Mouse (Mus musculus): ENCODE results near the gene Bmf.
"Not testable (repeated sequence)": the region's sequence is repeated elsewhere in the genome, so short reads cannot be mapped to it uniquely, and the experiment has no call there.

The Bmf gene

DNA sequence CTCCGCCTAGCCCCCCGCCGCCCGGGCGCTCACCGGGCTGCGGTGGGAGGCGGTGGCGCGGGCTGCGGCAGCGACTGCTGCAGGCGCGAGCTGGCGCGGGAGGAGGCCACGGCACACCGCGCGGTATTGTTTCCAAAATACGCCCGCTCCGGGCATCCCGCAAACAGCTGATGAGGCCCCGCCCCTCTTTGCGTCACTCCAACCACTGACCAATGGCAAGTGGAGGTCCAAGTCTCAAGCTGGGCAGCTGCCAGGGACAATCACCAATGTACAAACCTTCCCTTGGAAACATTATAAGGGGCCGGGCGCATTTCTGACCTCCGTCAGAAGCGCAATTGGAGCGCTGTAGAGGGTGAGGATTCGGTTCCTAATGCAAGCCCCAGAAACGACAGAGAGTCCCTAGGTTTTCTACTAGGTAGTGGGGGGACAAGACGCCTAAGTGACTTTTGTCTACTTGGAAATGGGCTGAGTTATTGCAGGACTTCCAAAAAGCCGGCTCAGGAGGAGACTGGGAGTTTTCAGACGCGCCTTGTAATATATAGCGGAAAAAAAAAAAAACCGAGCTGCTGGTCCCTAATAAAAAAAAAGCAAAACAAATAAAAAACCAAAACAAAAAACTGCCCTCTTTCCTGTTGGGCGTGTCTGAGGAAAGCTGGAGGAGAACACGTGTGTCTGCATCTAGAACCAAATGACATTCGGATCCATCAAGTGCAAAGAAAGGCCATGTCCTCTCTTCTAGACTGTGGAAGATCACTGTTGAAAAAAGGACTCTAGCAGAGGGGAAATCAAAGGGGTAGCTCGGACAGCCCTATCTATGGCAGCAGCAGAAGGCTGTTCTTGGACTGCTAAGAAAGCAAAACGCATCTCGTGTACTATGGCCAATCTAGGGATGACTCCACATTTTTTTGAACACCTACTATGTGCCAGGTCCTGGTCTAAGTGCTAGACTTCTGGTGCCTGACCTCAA, at the start of gene Bmf:
TSS of gene Bmf (minus strand) at position 181 of the 967 bp plus-strand sequence.
- peak; percentile 97 for DNase-seq (ENCODE audit: low spot score)

DNA sequence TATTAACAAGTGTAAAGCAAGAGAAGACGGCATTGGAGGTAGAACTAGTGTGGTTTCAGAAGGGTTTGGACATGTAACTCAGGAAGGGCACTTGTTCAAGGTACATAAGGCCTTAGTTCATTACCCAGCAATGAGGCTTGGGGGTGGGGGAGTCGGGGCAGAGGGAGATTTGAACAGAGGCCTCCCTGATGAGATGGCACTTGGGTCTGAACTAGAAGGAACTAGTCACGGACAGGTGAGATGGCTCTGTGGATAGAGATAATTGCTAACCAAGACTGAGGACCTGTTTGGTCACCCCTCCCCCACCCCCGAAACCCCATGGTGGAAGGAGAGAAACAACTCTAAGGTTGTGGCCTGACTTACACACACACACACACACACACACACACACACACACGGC, 49.6 kb upstream of the Bmf start:
- no peak for DNase-seq (ENCODE audit: low spot score)

- DNase-seq (ENCODE audit: low spot score): peak; percentile 49
Measured at GRCm38 (mm10) chr2:118597673-118598568, 48.4 kb upstream of the Bmf start, which contains the start of gene Bub1b. Bub1b (plus strand) TSS chr2:118598211.

GRCm38 (mm10) chr2:118591083-118591482, 41.6 kb upstream of the Bmf start:
- DNase-seq (ENCODE audit: low spot score): no peak

DNA sequence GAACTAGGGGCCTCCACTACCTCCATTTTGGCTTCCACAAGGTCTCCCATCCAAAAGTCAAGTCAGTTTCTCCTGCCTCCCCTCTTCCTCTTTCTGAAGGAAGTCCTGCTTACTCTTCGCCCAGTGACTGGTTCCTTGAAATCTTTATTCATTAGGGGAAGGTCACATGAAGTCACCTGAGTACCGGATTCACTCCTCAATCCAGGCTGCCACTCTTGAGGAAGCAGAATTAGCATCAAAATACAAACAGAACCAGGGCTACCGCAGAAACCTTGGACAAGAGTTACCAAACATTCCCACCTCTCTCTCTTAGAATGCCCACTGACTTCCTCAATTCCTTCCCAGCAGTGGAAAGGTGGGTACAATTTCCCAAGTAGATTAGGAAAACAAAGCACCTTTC, 38.2 kb upstream of the Bmf start:
- no peak for DNase-seq (ENCODE audit: low spot score)

- DNase-seq (ENCODE audit: low spot score): no peak
Measured at GRCm38 (mm10) chr2:118586013-118586412, 36.5 kb upstream of the Bmf start.

GRCm38 (mm10) chr2:118573135-118573534, 23.6 kb upstream of the Bmf start:
- no peak for DNase-seq (ENCODE audit: low spot score)

GRCm38 (mm10) chr2:118572183-118572836, 22.8 kb upstream of the Bmf start:
- DNase-seq (ENCODE audit: low spot score): no peak

DNA sequence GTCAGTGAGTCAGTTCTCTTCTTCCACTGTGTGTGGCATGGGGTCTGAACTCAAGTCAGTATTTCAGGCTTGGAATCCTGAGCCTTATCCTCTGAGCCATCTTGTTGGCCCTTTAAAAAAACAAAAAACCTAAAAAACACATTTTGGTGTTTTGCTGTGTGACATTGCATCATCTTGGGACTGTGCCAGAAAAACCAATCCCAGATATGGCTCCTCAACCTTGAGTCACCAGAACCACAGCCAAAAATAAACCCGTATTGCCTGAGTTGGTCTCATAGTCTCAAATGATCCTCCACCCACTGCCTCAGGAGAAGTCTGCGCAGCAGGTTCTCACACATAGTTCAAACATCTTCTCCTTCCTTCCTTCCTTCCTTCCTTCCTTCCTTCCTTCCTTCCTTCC, 21.5 kb upstream of the Bmf start:
- no peak for DNase-seq (ENCODE audit: low spot score)

DNA sequence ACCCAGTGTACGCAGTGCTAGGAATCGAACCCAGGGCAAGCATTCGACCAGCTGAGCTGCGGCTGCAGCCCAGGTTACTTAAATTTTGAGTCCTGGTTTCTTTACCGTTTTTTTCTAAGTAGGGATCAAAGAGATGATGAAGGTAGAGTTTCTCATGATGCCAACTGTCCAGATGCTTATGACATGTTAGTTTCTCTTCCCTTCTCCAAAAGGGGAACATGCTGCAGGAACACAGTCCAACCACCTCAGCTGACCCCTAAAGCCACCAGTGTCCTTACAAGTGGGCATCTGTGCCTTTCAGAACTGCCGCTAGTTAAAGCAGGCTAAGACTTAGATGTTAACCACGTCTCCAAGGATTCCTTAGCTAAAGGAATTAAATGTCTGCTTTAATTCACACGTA, 17.7 kb upstream of the Bmf start:
- DNase-seq (ENCODE audit: low spot score): no peak

GRCm38 (mm10) chr2:118562431-118562830, 12.9 kb upstream of the Bmf start:
- DNase-seq (ENCODE audit: low spot score): no peak

DNA sequence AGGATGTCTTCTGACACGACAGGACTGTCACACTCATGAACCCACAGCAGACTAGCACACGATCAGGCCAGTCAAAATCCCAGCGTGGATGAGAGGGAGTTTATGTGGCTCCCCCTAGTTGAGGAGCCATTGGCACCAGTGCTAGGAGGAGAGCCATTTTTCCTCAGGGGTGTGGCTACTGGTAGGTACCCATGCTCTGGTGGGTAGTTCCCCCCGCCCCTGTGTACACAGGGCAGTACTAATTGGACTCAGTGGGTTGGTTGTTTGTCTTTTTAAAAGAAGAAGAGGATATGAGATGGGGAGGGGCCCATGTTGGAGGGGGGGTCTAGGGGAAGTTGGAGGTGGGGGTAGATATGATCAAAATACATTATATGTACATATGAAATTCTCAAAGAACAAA, 12.5 kb upstream of the Bmf start:
- no peak for DNase-seq (ENCODE audit: low spot score)

- no peak for DNase-seq (ENCODE audit: low spot score)
Measured at GRCm38 (mm10) chr2:118558426-118558825, 8.9 kb upstream of the Bmf start.

- not testable (repeated sequence) for DNase-seq (ENCODE audit: low spot score)
Measured at GRCm38 (mm10) chr2:118554356-118554990, 5.0 kb upstream of the Bmf start.

DNA sequence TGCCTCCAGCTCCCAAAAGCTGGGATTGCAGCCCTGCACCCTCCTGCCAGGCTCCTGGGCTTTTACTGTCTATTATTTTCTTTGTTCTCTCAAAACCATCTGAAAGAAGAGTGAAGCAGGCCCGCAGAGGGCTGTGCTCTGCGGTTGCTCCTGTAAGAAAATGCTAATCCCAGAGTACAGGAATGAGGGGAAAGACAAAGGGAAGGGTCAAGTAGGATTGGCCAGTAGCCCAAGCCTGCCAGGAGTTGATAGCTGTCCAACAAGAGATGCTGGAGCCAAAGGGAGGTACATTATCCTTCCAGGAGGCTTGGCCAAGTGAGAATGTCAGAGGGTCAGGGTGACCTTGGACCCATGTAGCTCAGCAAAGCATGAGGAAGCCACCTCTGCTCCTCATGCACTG, 2.1 kb upstream of the Bmf start:
- no peak for DNase-seq (ENCODE audit: low spot score)

GRCm38 (mm10) chr2:118548421-118549221, 866 bp downstream of the Bmf start:
- no peak for DNase-seq (ENCODE audit: low spot score)

- no peak for DNase-seq (ENCODE audit: low spot score)
Measured at GRCm38 (mm10) chr2:118547541-118548016, 1.9 kb downstream of the Bmf start.

DNA sequence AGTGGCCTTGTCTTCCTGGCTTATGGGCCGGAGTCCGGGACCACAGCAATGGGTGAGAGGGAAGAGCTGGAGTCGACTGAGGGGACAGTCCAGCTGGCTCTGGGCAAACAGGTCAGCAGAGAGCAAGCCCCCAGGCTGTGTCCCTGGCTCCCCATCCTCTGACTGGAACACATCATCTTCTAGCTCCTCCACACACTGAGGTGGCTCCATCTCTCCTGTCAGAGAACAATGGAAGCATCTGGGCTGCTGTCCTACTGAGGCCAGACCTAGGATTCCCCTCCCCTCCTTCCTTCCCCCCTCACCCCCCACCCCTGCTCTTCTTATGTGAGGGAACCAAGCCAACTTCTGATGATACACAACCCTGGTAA, 2.7 kb downstream of the Bmf start:
- no peak for DNase-seq (ENCODE audit: low spot score)

DNA sequence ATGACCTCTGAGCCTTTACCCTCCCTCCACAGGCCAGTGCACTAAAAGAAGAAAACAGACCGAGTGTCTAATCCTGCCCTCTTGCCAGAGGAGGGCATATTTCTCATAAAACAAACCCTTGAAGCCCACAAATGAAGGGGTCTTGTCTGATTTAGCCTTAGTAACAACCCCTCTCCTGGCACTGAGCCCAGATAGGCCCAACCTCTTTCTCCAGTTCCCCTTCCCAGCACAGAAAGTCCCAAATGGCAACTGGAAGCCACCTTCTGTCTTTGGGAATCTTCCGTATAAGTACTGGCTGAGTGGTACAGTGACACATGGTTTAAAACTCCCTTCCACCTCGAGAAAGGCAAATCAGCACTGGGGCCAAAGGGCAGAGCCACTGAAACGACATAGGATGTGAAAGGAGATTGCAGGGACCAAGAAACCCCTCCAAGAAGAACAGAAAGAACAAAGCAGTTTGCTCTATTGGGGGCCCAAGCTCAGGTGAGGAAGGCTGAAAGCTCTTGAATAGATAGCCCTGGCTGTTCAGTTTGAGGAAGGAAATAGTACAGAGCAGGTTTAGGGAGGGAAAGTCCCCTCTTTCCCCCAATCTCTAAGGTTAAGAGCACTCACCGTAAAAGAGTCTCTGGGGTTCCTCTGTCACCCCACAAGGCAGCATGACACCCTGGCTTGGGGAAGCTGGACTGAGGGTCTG, 3.2 kb downstream of the Bmf start:
- DNase-seq (ENCODE audit: low spot score): no peak

All from urinary bladder, postnatal 10 days (tissue).